Mouse (Mus musculus): ENCODE measurements around the gene Gm14322. TPM values are rescaled to one million over a fixed set of nuclear protein-coding genes. Genes with fewer than 3 reads are reported as not detected.
"Not testable (repeated sequence)": the region's sequence is repeated elsewhere in the genome, so short reads cannot be mapped to it uniquely, and the experiment has no call there.

Gm14322 gene
- total RNA-seq (2012; rRNA removed) (0.39 TPM in 2 replicates), polyA plus RNA-seq (2012; ENCODE audit: insufficient read depth in 1 of 2, insufficient read length in 2 of 2, low read depth in 1 of 2, low replicate concordance in 2 of 2, missing spikeins in 1 of 2) (not detected)

DNA sequence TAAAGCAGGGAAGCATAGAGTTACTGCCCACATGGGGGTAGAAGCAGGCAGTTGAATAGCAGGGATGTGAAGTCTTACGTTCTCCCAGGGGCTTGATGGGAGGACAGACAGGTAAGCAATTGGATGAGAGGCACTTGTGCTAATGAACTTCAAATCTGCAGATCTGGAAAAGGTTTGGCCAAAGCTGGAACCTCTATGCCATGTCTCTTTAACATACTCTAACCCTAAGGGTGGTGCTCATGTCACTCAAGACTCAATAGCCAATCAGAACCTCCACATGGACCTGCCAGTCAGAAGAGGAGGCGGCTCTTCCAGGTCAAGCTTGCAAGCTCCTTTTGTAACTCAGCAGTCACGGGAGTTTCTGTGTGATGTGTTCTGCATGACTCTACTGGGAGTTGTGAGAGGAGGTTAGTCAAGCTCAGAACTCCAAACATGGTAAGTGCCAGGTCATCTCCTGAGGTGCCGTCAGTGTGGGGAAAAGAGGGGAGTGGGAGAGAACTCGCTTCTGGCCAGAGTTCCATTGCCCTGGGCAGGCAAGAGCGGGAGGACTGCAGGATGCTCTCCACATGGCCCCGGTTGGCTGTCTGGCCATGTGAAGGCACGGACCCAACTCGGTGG, at the start of gene Gm14322:
Gene Gm14322 (plus strand): TSS at position 348 of the 618 bp plus-strand sequence.
- not testable (repeated sequence) for H3K27me3 ChIP-seq (ENCODE audit: control insufficient read depth in 1 of 2, insufficient read depth in 2 of 2, low read length in 2 of 2); DNase-seq (ENCODE audit: low read depth, low spot score); H3K27ac ChIP-seq (ENCODE audit: control insufficient read depth, low read depth, low read length); H3K79me2 ChIP-seq (ENCODE audit: control insufficient read depth, insufficient read depth, low read length, poor library complexity); H3K9ac ChIP-seq (ENCODE audit: control insufficient read depth, low read depth, low read length, poor library complexity, severe bottlenecking); H3K4me3 ChIP-seq (ENCODE audit: control insufficient read depth in 1 of 2, insufficient read depth in 1 of 2, low read depth in 2 of 2, low read length in 2 of 2); H3K9me3 ChIP-seq (replicated peaks; ENCODE audit: insufficient read depth, low read length); H3K4me1 ChIP-seq (ENCODE audit: control insufficient read depth in 1 of 2, insufficient read depth in 2 of 2, low read length in 2 of 2); H3K36me3 ChIP-seq (ENCODE audit: control insufficient read depth in 1 of 2, insufficient read depth in 2 of 2, low read length in 2 of 2)

DNA sequence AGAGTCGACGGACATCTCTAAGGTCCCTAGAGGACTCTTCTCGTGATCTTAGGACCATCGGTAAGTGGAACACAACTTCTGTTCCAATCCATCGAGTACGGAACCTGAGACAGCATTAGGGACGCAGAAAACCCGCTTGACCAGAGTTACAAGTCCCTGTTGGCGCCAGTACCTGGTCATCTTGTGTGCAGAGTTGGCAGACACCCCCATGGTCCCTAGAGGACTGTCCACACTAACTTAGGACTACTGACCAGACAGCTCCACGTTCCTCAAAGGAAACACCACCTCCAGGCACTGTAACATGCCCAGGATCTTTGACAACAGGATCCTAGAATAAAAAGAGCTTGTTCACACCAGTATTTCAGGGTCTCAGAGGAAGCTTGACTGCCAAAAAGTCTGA, 17.6 kb upstream of the Gm14322 start:
- not testable (repeated sequence) for H3K36me3 ChIP-seq (ENCODE audit: control insufficient read depth in 1 of 2, insufficient read depth in 2 of 2, low read length in 2 of 2); H3K27ac ChIP-seq (ENCODE audit: control insufficient read depth, low read depth, low read length); H3K79me2 ChIP-seq (ENCODE audit: control insufficient read depth, insufficient read depth, low read length, poor library complexity); H3K4me3 ChIP-seq (ENCODE audit: control insufficient read depth in 1 of 2, insufficient read depth in 1 of 2, low read depth in 2 of 2, low read length in 2 of 2); H3K27me3 ChIP-seq (ENCODE audit: control insufficient read depth in 1 of 2, insufficient read depth in 2 of 2, low read length in 2 of 2); H3K9me3 ChIP-seq (replicated peaks; ENCODE audit: insufficient read depth, low read length); DNase-seq (ENCODE audit: low read depth, low spot score); H3K4me1 ChIP-seq (ENCODE audit: control insufficient read depth in 1 of 2, insufficient read depth in 2 of 2, low read length in 2 of 2); H3K9ac ChIP-seq (ENCODE audit: control insufficient read depth, low read depth, low read length, poor library complexity, severe bottlenecking)

DNA sequence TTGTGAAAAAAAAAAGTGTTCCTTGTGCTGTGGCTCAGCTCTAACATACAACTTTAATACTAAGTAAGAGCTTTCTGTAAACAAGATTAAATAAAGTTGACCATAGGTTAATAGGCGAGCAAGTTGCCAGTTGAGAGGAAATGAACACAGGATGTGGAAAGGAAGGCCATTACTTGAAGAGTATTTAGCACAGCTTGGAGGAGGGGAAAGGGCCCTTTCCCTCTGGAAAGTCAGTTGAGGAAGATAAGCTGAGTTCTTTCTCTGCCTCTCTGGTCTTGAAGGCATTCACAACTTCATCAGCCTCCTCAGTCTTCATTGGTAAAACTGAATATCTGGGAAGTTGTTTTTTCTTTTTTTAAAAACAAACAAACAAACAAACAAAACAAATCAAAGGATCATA, 28.3 kb downstream of the Gm14322 start:
- H3K9ac ChIP-seq (ENCODE audit: control insufficient read depth, low read depth, low read length, poor library complexity, severe bottlenecking), result not testable (repeated sequence)

DNA sequence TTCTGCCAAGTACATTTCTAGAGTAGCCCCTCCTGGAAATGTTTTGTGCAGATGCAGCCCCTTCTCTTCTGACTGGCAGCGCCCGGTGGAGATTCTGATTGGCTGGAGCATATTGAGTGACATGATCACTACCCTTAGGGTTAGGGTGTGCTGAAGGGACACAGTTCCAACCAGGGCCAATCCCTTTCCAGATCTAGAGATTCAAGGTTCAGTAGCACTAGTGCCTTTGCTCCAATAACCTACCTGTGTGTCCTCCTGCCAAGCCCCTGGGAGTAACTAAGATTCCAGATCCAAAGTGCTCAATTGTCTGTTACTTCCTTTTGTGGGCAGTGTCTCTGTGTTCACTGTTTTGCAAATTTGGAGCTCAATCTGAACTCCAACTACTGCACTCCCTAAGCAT, 47.1 kb downstream of the Gm14322 start:
- DNase-seq (ENCODE audit: low read depth, low spot score); H3K36me3 ChIP-seq (ENCODE audit: control insufficient read depth in 1 of 2, insufficient read depth in 2 of 2, low read length in 2 of 2): not testable (repeated sequence)

More for the DNA sequence above, 28.3 kb downstream of the Gm14322 start:
- not testable (repeated sequence) for H3K36me3 ChIP-seq (ENCODE audit: control insufficient read depth in 1 of 2, insufficient read depth in 2 of 2, low read length in 2 of 2); H3K79me2 ChIP-seq (ENCODE audit: control insufficient read depth, insufficient read depth, low read length, poor library complexity); H3K27me3 ChIP-seq (ENCODE audit: control insufficient read depth in 1 of 2, insufficient read depth in 2 of 2, low read length in 2 of 2); H3K4me3 ChIP-seq (ENCODE audit: control insufficient read depth in 1 of 2, insufficient read depth in 1 of 2, low read depth in 2 of 2, low read length in 2 of 2); DNase-seq (ENCODE audit: low read depth, low spot score); H3K9me3 ChIP-seq (replicated peaks; ENCODE audit: insufficient read depth, low read length); H3K4me1 ChIP-seq (ENCODE audit: control insufficient read depth in 1 of 2, insufficient read depth in 2 of 2, low read length in 2 of 2); H3K27ac ChIP-seq (ENCODE audit: control insufficient read depth, low read depth, low read length)

More for the DNA sequence above, 47.1 kb downstream of the Gm14322 start:
- H3K27ac ChIP-seq (ENCODE audit: control insufficient read depth, low read depth, low read length); H3K9me3 ChIP-seq (replicated peaks; ENCODE audit: insufficient read depth, low read length); H3K79me2 ChIP-seq (ENCODE audit: control insufficient read depth, insufficient read depth, low read length, poor library complexity); H3K27me3 ChIP-seq (ENCODE audit: control insufficient read depth in 1 of 2, insufficient read depth in 2 of 2, low read length in 2 of 2); H3K4me3 ChIP-seq (ENCODE audit: control insufficient read depth in 1 of 2, insufficient read depth in 1 of 2, low read depth in 2 of 2, low read length in 2 of 2); H3K9ac ChIP-seq (ENCODE audit: control insufficient read depth, low read depth, low read length, poor library complexity, severe bottlenecking); H3K4me1 ChIP-seq (ENCODE audit: control insufficient read depth in 1 of 2, insufficient read depth in 2 of 2, low read length in 2 of 2): not testable (repeated sequence)

Other genes with a start within 250 kb of the Gm14322 start
- gene Gm14406, start 181.1 kb upstream of the Gm14322 start, total RNA-seq (2012; rRNA removed), result 0.89 and 0.92 TPM in 2 replicates
- gene Gm14406, start 181.1 kb upstream of the Gm14322 start, polyA plus RNA-seq (2012; ENCODE audit: insufficient read depth in 1 of 2, insufficient read length in 2 of 2, low read depth in 1 of 2, low replicate concordance in 2 of 2, missing spikeins in 1 of 2), result not detected
- 19.3 and 23.9 TPM in 2 replicates for gene Gm14325, start 81.0 kb downstream of the Gm14322 start, total RNA-seq (2012; rRNA removed)
- gene Gm14325, start 81.0 kb downstream of the Gm14322 start, polyA plus RNA-seq (2012; ENCODE audit: insufficient read depth in 1 of 2, insufficient read length in 2 of 2, low read depth in 1 of 2, low replicate concordance in 2 of 2, missing spikeins in 1 of 2), result 1,000 to 10,000 TPM in 1 of 2 experiments, 1 to 10 TPM in 1; 6.6 to 3,002 TPM
- not detected in 2 replicates for gene Gm14327, start 137.8 kb downstream of the Gm14322 start, total RNA-seq (2012; rRNA removed)
- not detected for gene Gm14327, start 137.8 kb downstream of the Gm14322 start, polyA plus RNA-seq (2012; ENCODE audit: insufficient read depth in 1 of 2, insufficient read length in 2 of 2, low read depth in 1 of 2, low replicate concordance in 2 of 2, missing spikeins in 1 of 2)
- 0.23 TPM in 1 of 2 replicates, not detected in the other for gene Zfp972, start 166.3 kb downstream of the Gm14322 start, total RNA-seq (2012; rRNA removed)
- under 1 TPM in 1 of 2 experiments, not detected in 1; 0.26 TPM for gene Zfp972, start 166.3 kb downstream of the Gm14322 start, polyA plus RNA-seq (2012; ENCODE audit: insufficient read depth in 1 of 2, insufficient read length in 2 of 2, low read depth in 1 of 2, low replicate concordance in 2 of 2, missing spikeins in 1 of 2)
- 13.3 and 17.1 TPM in 2 replicates for gene Gm14326, start 198.0 kb downstream of the Gm14322 start, total RNA-seq (2012; rRNA removed)
- 10 to 100 TPM in 1 of 2 experiments, not detected in 1; 10.3 TPM for gene Gm14326, start 198.0 kb downstream of the Gm14322 start, polyA plus RNA-seq (2012; ENCODE audit: insufficient read depth in 1 of 2, insufficient read length in 2 of 2, low read depth in 1 of 2, low replicate concordance in 2 of 2, missing spikeins in 1 of 2)